Mouse (Mus musculus): ENCODE data around the gene Ogfod2.

Ogfod2 gene

GRCm38 (mm10) chr5:124111742-124112497 lies at the start of gene Ogfod2:
Ogfod2 (plus strand) TSS chr5:124112297.
- peak; percentile 90 to 92 for DNase-seq (ENCODE audit: low spot score in 2 of 2)

- DNase-seq (ENCODE audit: low spot score in 2 of 2): no peak
These were observed 42.4 kb upstream of the Ogfod2 start for GRCm38 (mm10) chr5:124069657-124070056.

- no peak for DNase-seq (ENCODE audit: low spot score in 2 of 2)
These were observed 38.4 kb upstream of the Ogfod2 start for GRCm38 (mm10) chr5:124073682-124074081.

GRCm38 (mm10) chr5:124074845-124075307 lies 37.2 kb upstream of the Ogfod2 start:
- DNase-seq (ENCODE audit: low spot score in 2 of 2): no peak

- DNase-seq (ENCODE audit: low spot score in 2 of 2): no peak
These were observed 36.4 kb upstream of the Ogfod2 start for GRCm38 (mm10) chr5:124075716-124076115.

GRCm38 (mm10) chr5:124076559-124076958 lies 35.5 kb upstream of the Ogfod2 start:
- no peak for DNase-seq (ENCODE audit: low spot score in 2 of 2)

GRCm38 (mm10) chr5:124077241-124077640 lies 34.9 kb upstream of the Ogfod2 start:
- no peak for DNase-seq (ENCODE audit: low spot score in 2 of 2)

GRCm38 (mm10) chr5:124077856-124078460 lies 34.1 kb upstream of the Ogfod2 start:
- DNase-seq (ENCODE audit: low spot score in 2 of 2): no peak

GRCm38 (mm10) chr5:124078794-124079416 lies 33.2 kb upstream of the Ogfod2 start:
- peak; percentile 36 to 44 for DNase-seq (ENCODE audit: low spot score in 2 of 2)

- DNase-seq (ENCODE audit: low spot score in 2 of 2): no peak
These were observed 32.2 kb upstream of the Ogfod2 start for GRCm38 (mm10) chr5:124079880-124080279.

- DNase-seq (ENCODE audit: low spot score in 2 of 2): no peak
These were observed 29.6 kb upstream of the Ogfod2 start for GRCm38 (mm10) chr5:124082447-124082846.

GRCm38 (mm10) chr5:124082941-124083688 lies 29.0 kb upstream of the Ogfod2 start:
- DNase-seq (ENCODE audit: low spot score in 2 of 2): no peak

GRCm38 (mm10) chr5:124083850-124084587 lies 28.1 kb upstream of the Ogfod2 start:
- no peak for DNase-seq (ENCODE audit: low spot score in 2 of 2)

- DNase-seq (ENCODE audit: low spot score in 2 of 2): peak; percentile 75 to 82
These were observed 27.4 kb upstream of the Ogfod2 start for GRCm38 (mm10) chr5:124084588-124085173.

GRCm38 (mm10) chr5:124085513-124085912 lies 26.6 kb upstream of the Ogfod2 start:
- DNase-seq (ENCODE audit: low spot score in 2 of 2): no peak

GRCm38 (mm10) chr5:124086876-124087275 lies 25.2 kb upstream of the Ogfod2 start:
- DNase-seq (ENCODE audit: low spot score in 2 of 2): no peak

- DNase-seq (ENCODE audit: low spot score in 2 of 2): no peak
These were observed 22.2 kb upstream of the Ogfod2 start for GRCm38 (mm10) chr5:124089868-124090267.

- DNase-seq (ENCODE audit: low spot score in 2 of 2): no peak
These were observed 20.1 kb upstream of the Ogfod2 start for GRCm38 (mm10) chr5:124091951-124092406.

GRCm38 (mm10) chr5:124093120-124093794 lies 18.8 kb upstream of the Ogfod2 start:
- DNase-seq (ENCODE audit: low spot score in 2 of 2): peak in 1 of 2 experiments; percentile 75

Measured in frontal cortex, postnatal 25 days (tissue).